Mouse (Mus musculus): ENCODE data around the gene Prkn.

Gene Prkn

DNA sequence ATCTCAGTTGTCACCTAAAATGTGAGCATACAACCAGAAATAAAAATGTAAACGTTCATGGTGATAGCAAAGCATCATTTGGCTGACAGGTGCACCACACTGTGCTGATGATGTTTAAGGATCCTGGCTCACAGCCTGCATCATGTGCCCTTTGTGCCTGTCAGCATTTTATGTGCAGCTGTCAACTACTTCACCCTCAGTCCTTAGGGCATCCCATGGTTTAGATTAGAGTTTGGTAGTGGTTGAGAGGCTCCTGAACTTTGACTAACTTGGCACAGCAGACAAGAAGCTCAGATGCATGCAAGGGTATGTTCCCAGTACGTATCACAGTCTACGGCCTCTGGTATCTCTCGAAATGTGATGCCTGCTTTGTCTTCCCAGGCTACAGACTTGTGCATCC is 803.8 kb downstream of the Prkn start:
- in situ Hi-C loops (cut with MseI, MboI): no loop called here

DNA sequence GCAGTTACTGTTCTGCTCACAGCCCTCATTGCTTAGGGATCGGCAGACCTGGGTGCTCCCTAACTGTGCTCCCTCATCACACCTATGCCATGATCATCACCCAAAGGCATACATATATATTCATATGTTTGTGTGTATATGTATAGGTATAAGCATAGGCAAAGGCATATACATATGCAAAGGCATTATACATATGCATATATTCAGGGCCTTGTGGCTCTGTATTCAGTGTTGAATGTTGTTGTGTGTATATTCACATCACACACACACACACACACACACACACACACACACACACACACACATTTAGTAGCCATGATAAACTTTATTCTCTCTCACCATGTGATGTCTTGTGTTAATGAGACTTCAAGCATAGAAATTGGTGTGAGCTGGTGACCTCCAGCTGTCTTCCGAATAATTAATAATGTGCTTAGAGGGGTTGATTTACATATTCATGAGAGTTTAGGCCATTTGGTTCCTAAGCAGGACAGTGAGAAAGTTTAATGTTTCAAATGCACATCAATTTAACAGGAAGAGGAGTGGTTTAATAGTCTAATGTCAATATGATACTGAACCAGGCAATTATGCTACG is 804.8 kb downstream of the Prkn start:
- in situ Hi-C loops (cut with MseI, MboI): no loop called here

DNA sequence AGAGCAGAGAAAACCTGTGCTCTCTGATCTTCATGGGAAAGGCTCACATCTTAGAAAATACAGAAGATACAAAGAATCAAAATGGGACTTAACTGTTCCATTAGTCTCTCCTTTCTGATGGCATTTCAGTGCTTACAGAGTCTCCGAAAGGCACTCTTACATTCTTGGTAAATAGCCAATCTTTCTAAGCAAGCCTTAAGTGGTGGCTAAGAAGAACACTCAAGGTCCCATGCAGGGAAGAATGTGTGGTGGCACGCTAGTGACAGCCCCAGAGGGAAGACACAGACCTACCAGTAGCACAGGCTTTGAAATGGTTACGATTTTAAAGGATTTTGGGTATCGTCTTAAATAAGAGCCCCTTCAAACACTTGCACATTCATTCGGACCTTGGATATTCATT is 816.2 kb downstream of the Prkn start:
- in situ Hi-C loops (cut with MseI, MboI): no loop called here

DNA sequence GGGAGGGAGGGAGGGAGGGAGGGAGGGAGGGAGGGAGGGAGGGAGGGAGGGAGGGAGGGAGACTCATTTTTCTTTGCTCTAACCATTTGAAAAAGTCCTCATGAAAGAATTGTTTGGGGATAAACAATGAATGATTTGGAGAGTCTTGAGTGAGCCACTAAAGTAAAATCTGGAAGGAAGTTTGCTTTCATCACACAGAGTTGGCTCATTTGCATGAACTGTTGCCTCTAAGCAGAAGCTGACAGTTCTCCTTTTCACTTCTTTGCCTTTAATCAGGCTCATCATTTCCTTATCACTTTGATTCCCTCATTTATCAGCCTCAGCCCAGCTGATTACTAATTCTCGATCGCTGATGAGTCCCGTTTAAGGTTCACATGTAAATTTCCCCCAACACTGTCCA is 816.7 kb downstream of the Prkn start:
- in situ Hi-C loops (cut with MseI, MboI): no loop called here

DNA sequence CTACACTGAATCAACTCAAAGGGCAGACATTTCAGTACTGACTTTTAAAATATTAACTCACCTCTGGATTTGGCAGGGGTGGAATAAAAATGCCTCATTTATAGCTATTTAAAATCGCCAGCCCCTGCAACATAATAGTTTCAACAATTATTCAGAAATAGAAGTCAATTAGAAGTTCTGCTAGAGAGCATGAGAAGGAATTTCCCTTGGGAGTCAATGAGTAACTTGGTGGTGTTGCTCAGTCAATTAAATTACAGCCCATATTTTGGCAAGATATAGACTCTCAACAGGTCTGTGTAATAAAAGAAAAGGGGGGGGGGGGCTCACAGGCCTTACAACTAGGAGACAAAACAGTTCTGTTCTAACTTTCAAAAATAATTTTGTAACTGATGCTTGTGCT is 821.7 kb downstream of the Prkn start:
- in situ Hi-C loops (cut with MseI, MboI): no loop called here

DNA sequence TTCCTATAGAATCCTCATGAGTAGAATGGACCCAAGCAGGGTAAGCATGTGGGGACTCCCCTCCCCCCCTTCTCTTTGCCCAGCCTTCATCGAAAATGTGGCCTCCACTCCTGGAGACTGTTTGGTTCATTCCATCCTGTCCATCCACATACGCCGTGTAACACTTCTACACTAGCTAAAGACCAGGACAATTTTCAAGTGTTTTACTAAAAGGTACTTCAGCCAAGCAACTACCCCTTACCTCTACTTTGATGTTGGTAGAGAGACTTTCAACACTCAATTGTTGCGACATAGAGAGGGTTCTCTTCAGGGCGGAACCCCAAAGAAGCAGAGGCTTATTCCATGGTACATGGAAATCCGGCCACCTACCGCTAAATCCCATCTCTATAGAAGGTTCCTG is 823.3 kb downstream of the Prkn start:
- in situ Hi-C loops (cut with MseI, MboI): no loop called here

DNA sequence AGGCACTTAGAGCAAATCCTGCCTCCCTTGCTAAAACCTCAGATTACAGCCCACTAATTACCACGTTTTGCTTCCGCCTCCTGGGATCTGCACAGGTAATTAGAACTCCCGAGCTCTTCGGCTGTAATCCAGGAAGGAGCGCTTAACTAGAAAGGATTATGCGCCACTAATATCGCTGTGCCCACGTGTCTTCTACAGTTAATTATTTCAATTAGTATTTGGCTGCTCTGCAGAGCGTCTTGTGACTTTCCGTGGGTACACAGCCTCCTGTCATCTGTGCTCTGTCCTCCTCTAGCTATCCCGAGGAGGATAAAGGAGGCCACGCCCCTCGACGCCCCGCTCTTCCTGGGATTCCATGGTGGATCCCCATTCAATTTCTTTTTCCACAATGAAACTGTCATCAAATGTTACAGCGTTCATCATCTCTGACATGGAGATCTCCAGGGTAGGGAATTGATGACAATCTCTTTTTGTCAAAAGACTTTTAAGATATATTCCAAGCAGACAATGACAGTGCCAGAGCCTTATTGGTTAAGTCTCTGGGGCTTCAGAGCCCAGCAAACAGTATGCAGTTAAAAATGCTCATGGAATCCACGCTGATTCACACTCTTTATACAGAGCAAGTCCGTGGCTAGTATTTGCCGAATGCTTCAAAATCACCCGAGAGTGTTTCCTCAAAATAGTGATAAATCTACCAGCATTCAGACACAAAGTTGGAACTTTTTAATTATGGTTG is 824.6 kb downstream of the Prkn start:
- in situ Hi-C loops (cut with MseI, MboI): no loop called here

DNA sequence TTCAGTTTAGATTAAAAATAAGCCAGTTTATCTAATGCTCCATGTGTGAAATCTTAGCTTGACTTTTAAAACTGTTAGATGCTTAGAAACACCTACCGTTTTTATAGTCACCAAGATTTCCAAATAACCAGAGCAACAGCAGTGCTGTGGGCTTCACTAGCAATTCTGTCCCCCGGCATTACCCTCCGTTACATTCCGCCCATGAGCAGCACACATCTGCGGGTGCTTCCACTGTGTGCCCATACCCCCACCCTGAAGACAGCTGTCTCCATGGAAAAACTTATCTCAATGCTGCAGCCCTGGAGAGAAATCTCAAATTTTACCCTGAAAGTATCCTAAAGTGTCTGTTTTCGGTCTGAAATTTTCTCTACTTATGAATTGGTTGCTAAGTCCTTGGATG is 839.5 kb downstream of the Prkn start:
- in situ Hi-C loops (cut with MseI, MboI): no loop called here

DNA sequence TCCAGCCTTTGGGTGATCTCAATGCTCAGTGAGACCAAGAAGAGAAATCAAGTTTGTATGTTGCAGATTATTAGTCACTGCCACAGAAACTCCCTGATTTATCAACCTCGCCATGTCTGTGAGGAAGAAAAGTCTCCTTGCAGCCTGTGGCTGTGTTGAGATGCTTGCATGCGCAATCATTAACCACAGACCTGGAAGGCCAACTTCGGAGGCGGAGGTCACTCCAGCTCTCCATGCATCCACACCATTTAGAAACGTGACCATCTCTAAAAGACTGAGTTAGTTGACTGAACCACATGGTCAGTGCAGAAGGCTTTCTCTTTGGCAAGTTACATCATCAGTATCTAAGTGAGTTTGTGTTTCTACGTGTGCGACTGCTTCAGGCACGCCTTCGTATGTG is 840.3 kb downstream of the Prkn start:
- in situ Hi-C loops (cut with MseI, MboI): no loop called here

DNA sequence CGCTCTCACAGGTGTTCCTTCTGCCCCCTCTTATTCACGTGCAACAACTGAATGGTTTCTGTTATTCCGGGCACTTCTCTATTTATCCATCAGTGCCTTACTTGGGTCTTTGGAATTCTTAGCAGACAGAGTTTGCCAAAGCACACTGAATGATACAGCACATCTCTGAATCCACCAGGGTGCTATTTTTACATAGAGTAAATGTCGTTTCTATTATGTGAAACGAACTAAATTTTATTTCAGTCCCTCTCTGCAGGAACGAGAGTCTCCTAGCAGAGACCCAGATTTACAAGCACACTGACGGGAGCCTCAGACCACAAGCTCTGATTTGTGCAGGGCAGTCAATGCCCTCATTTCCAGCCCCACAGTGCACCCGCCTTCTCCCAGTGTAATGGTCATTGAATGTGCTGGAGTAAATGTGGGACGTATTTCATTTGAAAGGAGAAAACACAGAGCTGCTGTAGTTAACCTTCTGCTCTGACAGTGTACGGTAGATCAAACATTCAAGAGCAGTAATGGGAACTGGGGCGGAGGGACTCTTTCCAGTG is 841.7 kb downstream of the Prkn start:
- in situ Hi-C loops (cut with MseI, MboI): no loop called here

DNA sequence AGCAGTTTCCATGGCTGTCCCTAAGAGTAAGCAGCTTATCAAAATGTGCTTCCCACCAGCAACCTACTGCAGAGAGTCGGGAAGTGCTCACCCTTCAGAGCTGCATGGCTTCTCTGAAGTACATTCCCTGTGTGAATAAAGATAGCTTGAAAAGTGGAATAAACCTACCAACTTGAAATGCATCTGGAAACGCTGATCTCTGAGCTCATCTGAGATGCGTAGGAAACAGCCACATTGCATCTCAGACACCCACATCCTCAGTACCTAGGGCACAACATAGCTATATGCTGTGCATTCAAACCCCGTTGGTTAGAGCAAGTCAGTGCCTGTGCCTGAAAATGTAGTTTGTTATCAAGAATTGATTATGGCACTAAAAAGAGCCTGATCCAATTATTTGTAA is 864.8 kb downstream of the Prkn start:
- in situ Hi-C loops (cut with MseI, MboI): no loop called here

DNA sequence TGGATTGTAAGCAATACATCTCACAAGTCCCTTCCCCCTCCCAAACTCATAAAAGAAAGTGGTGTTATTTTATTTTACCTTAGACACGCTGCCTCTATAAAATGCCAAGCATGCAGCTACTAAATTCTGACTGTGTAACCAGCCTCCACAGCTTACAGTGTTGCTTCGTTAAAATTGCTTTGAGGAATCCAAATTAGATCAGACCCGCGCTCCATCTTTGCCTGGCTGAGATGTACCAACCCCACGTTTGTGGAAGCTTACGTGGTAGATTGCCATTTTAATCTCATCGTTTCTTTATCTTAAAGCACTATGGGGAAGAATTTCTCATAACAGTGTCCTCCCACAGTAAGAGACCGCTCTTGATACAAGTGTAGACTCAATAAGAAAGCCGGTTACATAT is 865.6 kb downstream of the Prkn start:
- in situ Hi-C loops (cut with MseI, MboI): no loop called here

DNA sequence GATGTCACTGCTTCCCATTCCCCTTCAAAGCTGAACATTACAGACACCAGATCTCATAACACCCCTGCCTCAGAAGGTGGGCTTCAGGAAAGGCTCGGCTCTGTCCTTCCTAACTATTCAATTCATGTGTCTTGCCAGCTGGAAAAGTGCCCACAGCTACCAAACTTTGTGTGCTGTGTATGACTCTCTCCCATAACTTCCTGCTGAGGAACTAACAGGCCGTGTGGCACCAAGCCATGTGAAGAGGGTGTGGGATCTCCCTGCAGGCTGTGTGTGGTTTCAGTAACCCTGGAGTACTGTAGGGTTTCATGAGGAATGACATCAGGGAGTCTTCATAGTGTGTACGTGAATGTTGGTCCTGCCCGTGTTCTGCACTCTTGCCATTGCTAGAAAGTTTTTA is 871.9 kb downstream of the Prkn start:
- in situ Hi-C loops (cut with MseI, MboI): no loop called here

DNA sequence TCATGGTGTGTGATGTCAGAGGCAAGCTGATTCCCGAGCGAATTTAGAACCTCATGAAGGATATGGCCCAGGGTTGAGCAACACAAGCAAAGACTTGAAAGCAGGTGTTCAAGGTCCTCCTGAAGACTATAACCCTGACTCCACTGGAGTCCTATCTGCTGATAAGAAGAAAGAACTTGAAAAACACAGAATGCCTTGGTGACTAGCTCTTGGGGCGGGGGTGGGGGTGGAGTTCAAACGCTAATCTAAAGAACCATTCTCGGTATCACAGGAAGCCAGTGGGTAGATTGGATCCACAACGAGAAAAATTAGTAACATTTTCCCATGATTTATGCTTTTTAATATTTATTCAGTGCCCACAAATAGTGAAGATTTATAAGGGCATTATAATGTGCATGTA is 879.6 kb downstream of the Prkn start:
- in situ Hi-C loops (cut with MseI, MboI): no loop called here

DNA sequence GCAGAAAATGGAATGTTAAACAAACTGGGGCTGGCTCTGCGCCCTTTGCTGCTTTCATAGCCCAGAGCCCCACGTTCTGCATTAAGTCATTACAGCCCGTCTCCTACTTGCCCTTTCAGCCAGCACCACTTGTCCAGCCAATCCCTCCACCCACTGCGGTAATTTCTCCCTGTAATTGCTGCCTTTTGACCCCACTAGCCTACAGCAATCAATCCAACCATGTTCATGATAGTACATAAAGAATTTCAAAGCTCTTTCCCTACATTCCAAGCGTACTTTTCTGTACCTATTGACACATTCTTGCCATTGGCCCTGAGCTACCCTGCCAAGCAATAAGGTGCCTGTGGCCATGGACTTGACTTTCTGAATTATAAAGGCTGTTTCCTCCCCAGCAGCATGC is 881.7 kb downstream of the Prkn start:
- in situ Hi-C loops (cut with MseI, MboI): no loop called here

DNA sequence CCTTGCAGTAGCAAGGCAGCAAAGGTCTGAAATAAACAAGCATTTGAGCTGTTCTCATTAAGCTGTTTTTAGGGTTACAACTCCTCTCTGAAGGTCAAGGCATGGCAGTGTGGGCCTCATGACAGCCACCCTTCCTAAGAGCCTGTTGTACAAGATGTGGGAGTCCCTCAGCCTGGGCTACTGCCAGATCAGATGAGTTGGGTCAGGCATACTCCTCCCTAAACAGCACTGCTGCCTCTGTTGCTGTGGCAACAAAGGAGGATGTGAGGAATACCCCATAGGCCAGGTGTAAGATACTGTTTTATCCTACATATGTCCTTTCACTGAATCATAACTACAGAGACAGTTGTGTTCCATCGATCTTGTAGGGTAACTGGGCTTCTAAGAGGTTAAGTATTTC is 882.3 kb downstream of the Prkn start:
- in situ Hi-C loops (cut with MseI, MboI): no loop called here

DNA sequence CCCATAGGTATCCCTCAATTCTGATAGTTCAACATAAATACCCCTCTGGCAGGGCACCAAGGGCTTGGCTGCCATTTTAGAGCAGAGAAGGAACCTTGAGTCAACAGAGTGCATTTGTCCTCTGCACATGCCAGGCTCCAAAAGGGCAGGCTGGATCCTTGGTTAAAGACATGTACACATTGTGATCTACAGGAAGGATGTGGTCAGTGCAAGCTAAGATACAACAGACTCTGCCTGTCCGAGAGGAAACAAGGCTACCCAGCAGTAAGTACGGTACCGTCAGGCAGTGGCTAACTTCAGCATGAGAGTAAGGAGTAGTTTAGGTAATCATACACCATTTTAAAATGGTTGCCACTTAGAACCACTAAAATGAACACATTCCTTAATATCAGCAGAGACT is 884.0 kb downstream of the Prkn start:
- in situ Hi-C loops (cut with MseI, MboI): no loop called here

DNA sequence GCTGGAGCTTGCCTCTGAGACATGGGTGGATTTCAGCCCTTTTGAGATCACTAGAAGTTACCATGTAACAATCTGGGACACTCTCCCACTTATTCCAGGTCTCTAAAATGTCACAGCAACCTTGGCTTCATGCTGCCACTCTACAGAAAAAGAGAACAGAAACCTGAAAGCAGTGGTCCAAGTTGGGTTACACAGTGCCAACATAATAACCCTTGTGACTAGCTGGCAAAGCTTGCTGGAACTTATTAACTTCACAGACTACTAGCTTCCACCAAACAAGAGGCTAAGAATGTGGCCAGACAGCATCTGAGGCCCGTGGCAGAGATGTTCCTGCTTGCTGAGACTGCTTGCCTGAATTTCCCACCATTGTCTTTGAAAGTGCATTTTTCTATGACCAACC is 886.9 kb downstream of the Prkn start:
- in situ Hi-C loops (cut with MseI, MboI): no loop called here

DNA sequence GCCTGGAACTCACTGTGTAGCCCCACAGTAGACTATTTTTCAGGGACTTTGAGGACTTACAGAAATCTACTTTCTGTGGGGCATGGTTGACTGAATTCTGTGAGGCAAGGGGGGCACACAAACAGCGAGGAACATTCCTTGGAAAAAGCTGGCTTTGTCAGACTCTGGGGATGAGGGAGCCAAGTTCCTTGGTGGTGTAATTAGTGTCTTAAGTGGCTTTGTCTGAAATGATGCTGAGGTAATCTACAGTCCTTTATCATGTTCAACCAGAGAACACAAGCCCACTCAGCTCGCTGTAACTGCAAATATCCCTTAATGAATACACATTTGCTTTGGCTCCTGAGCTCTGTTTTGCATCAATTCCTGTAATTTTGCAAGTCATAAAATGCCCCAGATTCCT is 888.1 kb downstream of the Prkn start:
- in situ Hi-C loops (cut with MseI, MboI): no loop called here

DNA sequence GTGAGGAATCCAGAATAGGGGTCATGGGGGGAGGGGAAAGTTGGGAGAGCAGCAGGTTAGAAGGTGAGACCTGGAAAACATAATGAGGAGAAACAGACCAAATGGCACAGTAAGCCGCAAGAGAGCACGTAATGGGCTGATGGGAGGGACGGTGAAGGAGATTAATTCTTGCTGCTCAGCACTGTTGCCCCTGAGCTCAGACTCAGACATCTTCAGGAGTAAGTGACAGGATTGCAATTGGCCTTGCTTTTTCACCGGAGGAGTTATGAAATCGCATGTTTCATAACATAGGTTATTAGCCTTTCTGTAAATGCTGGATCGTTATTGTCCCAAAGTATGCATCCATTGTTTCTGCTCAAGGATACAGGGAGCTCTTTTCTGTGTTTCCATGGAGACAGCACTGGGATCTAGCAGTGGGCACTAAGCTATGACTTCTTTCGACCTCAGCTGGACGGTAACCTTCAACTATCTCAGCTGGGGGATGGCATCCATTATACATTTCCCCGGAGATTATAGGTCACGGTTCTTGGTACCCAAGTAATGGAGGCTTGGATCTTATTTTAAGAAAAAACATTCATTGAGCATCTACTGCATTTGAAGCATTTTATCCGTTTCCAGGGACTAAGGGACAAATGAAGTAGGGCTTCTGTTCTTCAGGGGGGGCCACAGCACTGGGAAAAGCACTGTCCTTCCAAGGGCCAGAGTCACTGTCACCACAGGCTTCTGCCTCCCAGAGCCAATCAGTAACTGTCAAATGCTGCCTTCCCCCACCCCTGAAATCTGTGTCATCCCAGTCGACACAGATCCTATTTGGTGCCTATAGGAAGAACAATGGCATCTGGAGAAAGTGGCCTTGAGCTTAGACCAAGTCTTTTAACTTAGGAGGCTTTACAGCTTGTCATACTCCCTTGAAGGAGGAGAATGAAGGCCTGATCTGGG is 890.7 kb downstream of the Prkn start:
- in situ Hi-C loops (cut with MseI, MboI): no loop called here

DNA sequence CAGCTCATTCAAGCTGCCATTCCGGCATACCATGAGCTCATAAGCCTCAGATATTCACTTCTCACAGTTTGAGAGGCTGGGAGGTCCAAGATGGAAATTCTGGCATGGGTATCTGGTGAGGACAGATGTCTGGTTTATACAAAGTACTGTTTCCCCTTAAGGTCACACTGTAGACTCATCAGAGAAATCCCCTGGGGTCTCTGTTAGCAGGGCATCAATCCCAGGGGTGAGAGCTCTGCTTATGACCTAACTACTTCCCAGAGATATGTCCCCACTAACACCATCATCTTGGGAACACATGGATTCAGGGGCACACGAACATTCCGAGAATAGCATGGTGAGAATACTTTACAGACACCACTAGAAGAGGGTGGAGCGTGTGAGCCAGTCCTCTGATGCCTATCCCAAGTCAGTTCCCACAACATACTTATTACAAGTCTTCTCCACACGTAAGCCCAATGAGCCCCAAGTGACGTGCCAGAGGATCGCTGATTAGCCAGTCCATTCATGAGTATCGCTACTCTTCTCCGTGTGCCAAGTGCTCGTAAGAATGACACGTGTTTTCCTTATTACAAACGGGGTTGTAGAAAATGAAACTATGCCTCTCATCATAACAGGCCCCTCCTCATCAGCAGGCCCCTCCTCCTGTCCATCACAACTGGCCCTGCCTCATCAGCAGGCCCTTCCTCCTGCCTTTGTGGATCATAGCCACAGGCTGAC is 895.1 kb downstream of the Prkn start:
- in situ Hi-C loops (cut with MseI, MboI): no loop called here

DNA sequence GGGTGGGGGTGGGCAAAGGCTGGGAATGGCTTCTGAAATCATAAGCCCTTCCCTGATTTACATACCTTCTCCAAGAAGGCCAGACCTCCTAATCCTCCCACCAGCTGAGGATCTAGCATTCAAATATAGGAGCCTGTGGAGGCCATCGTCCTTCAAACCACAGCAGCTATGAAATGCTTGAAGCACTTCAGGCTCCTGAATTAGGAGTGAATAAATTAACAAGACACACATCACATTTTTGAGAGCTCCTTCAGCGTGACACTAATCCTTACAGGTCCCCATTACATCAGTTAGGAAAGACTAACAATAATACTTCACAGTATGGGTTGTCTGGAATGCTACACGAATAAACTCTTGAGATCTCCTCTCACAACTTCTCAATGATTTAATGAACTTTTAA is 896.3 kb downstream of the Prkn start:
- in situ Hi-C loops (cut with MseI, MboI): no loop called here

Data from mouse trophoblast stem cell (cell line).